Mouse (Mus musculus) cerebellum, adult 8-10 months (tissue): ENCODE results near the gene Tmem205.

ENCODE experiments used
- DNase-seq: peaks from one replicate; pipeline ENCODE4 v3.0.0; 2022

The Tmem205 gene

GRCm38 (mm10) chr9:21909474-21910223, 17.7 kb downstream of the Tmem205 start:
- no peak for DNase-seq

GRCm38 (mm10) chr9:21908216-21908615, 19.1 kb downstream of the Tmem205 start:
- DNase-seq, result no peak

GRCm38 (mm10) chr9:21904031-21904430, 23.3 kb downstream of the Tmem205 start:
- no peak for DNase-seq

GRCm38 (mm10) chr9:21901223-21901820, 26.0 kb downstream of the Tmem205 start:
- peak; percentile 67 for DNase-seq

- no peak for DNase-seq
These were observed 38.1 kb downstream of the Tmem205 start for GRCm38 (mm10) chr9:21889229-21889628.

- no peak for DNase-seq
These were observed 50.8 kb downstream of the Tmem205 start for GRCm38 (mm10) chr9:21876601-21877000.

- DNase-seq, result no peak
These were observed 55.2 kb downstream of the Tmem205 start for GRCm38 (mm10) chr9:21872204-21872603.
